Mouse (Mus musculus): ENCODE data around the gene Gm43638.

DNA sequence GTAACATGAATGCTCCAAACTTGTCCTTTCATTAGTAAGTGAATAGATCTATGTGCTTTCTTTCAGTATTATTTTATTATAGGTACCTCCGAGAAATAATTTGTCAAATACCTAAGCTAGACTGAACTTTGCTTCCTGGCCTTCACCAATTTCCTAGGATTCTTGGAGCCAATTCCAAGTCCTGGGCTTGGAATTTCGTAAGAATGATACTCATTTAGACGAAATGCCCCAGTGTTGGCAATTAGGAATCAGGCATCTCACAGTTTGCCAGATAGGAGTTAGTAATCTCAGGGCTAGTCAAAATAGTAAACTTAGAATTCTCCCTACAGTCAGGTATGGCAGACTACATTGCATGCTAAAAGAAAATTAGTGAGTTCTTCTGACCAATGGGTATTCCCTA, 60.9 kb downstream of the Gm43638 start:
- no peak for TF ChIP-seq POLR2A (IDR thresholded peaks at IDR 0.05; ENCODE audit: control insufficient read depth, extremely low read depth, insufficient read depth, low read length, poor library complexity)
- TF ChIP-seq CTCF (IDR thresholded peaks at IDR 0.05; ENCODE audit: borderline replicate concordance, control insufficient read depth, extremely low read depth, insufficient read depth, low read length, poor library complexity): no peak
